Mouse (Mus musculus) gastrocnemius, postnatal 25 days (tissue): ENCODE results near the gene Rph3al. TPM values are rescaled to one million over a fixed set of nuclear protein-coding genes. Genes with fewer than 3 reads are reported as not detected.

ENCODE experiments used
- DNase-seq: peaks from one replicate; pipeline ENCODE4 v3.0.0; 2022
- long read RNA-seq, 2 experiments: library from polyadenylated mRNA; stranded (forward); transcript quantifications; one replicate each; pipeline ENCODE4 v2.0.0; 2021
- total RNA-seq, 2 experiments: library from RNA; stranded (reverse); gene quantifications; 1 replicate in 1 of 2; 2 replicates in 1 of 2; pipeline ENCODE4 v1.2.3; 2021

Rph3al gene
- 1 to 10 TPM; 8.2 to 8.6 TPM for total RNA-seq
- long read RNA-seq, experiment 1, partial matches to known transcripts = 1 of 7 reads
- long read RNA-seq, experiment 1, other reads (novel, unspliced or antisense) = 3 of 7 reads
- long read RNA-seq, experiment 2, transcript Rph3al-202 (8 exons, 988 nt) = major isoform, 7 of 13 reads
- long read RNA-seq, experiment 2, partial matches to known transcripts = 0 of 13 reads
- long read RNA-seq, experiment 2, other reads (novel, unspliced or antisense) = 6 of 13 reads

GRCm38 (mm10) chr11:75938379-75938906, at the start of gene Rph3al:
TSS of gene Rph3al (minus strand) at chr11:75938429.
- peak; percentile 50 for DNase-seq

- no peak for DNase-seq
Observed at GRCm38 (mm10) chr11:75985948-75986347, 47.7 kb upstream of the Rph3al start.

GRCm38 (mm10) chr11:75984581-75984980, 46.4 kb upstream of the Rph3al start:
- no peak for DNase-seq

GRCm38 (mm10) chr11:75983194-75983593, 45.0 kb upstream of the Rph3al start:
- DNase-seq = no peak

GRCm38 (mm10) chr11:75980413-75980812, 42.2 kb upstream of the Rph3al start:
- no peak for DNase-seq

GRCm38 (mm10) chr11:75978051-75978450, 39.8 kb upstream of the Rph3al start:
- DNase-seq = no peak

GRCm38 (mm10) chr11:75976748-75977147, 38.5 kb upstream of the Rph3al start:
- no peak for DNase-seq

- DNase-seq = no peak
Observed at GRCm38 (mm10) chr11:75973988-75974387, 35.8 kb upstream of the Rph3al start.

GRCm38 (mm10) chr11:75972916-75973567, 34.8 kb upstream of the Rph3al start:
- DNase-seq = no peak

- no peak for DNase-seq
Observed at GRCm38 (mm10) chr11:75972188-75972587, 34.0 kb upstream of the Rph3al start.

GRCm38 (mm10) chr11:75970629-75971028, 32.4 kb upstream of the Rph3al start:
- DNase-seq = no peak

GRCm38 (mm10) chr11:75968761-75969160, 30.5 kb upstream of the Rph3al start:
- no peak for DNase-seq

GRCm38 (mm10) chr11:75966401-75967372, 28.5 kb upstream of the Rph3al start:
- peak; percentile 76 for DNase-seq

GRCm38 (mm10) chr11:75965674-75966400, 27.6 kb upstream of the Rph3al start:
- DNase-seq = peak; percentile 7

GRCm38 (mm10) chr11:75964476-75964730, 26.2 kb upstream of the Rph3al start:
- DNase-seq = no peak

- no peak for DNase-seq
Observed at GRCm38 (mm10) chr11:75963730-75964475, 25.7 kb upstream of the Rph3al start.

GRCm38 (mm10) chr11:75961782-75962181, 23.6 kb upstream of the Rph3al start:
- no peak for DNase-seq

- no peak for DNase-seq
Observed at GRCm38 (mm10) chr11:75957124-75957832, 19.0 kb upstream of the Rph3al start.

- DNase-seq = no peak
Observed at GRCm38 (mm10) chr11:75956651-75957050, 18.4 kb upstream of the Rph3al start.

GRCm38 (mm10) chr11:75954896-75955295, 16.7 kb upstream of the Rph3al start:
- no peak for DNase-seq

GRCm38 (mm10) chr11:75951895-75952294, 13.7 kb upstream of the Rph3al start:
- no peak for DNase-seq
